Mouse (Mus musculus) G1E-ER4 (cell line): ENCODE results near the gene Col4a2. TPM values are rescaled to one million over a fixed set of nuclear protein-coding genes. Genes with fewer than 3 reads are reported as not detected.

ENCODE experiments used
- GATA1 ChIP-seq: IDR thresholded peaks from one replicate; pipeline ENCODE4 v1.8.0; 2012; ENCODE audit warnings: low read length, inconsistent platforms
- polyA plus RNA-seq: library from polyadenylated mRNA; stranded (reverse); fragments of >175 nt; gene quantifications from 2 replicates; pipeline ENCODE4 v1.2.3, GENCODE M21; 2012

The Col4a2 gene
- polyA plus RNA-seq, 1 experiment = not detected

DNA sequence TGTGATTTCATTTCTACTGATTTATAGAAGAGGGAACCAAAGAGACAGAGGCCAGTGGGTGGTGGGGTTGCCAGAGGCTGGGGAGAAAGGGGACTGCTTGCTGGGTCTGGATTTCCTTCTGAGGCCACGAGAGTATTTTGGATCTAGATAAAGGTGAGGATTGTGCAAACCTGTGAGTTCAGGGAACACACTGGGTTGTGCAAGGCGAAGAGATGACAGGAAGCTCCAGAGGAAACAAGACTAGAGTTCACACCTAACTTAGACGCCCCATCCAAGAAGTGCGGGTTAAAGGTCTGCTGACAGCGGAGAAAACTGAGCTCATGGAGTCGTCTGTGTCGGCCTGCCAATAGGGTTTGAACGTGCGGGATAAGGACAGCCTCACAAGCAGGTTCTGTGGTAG, 84.5 kb downstream of the Col4a2 start:
- TF ChIP-seq GATA1 = no peak

DNA sequence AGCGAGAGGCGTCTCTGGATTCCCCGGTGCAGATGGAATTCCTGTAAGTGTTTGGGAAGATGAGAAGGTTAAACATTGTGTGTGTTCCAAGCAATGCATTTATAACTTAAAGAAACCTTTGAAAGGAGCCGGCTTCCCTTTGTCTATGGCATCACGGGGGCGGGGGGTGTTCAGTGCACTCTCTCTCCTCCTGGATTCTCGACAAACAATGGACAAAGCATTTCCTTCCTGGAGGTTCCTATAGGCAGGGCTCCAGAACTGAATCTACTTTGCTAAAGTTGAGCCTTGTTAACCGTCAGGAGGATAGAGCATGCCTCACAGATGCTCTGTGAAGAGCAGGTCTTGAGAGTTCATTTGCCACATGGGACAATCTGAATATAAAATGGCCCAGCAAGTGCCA, 87.1 kb downstream of the Col4a2 start:
- no peak for TF ChIP-seq GATA1

DNA sequence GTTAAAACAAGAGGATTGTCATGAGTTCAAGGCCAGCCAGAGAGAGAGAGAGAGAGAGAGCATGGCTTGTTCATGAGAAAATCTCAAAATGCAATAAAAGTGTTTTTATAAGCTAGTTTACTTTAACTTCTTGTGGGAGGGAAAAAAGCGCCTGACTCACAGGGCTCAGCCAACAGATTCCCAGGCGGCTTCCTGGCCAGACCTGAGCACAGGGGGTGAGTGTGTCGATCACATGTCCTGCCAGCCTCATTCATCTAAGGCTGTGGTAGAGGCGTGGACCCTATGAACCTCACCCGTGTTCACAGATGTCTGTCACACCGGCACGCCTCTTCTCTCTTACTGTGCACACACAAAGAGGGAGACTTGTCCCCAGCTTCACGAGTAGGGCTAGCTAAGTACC, 87.6 kb downstream of the Col4a2 start:
- no peak for TF ChIP-seq GATA1

DNA sequence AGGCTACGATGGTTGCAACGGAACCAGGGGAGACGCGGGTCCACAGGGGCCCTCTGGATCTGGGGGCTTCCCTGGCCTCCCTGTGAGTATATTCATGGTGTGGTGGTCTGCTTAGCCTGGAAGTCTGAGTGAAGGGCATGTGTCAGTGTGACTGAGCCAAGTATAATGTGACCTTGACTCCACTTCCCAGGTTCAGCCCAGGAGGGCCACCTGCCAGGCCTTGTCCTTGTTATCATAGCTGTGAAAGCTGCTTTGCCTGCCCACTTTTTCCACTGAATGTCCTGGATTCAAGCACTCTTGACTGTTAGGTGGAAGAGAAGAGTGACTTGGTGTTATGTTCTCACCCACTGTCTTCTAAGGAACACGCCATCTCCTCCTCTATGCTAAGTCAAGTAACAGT, 88.6 kb downstream of the Col4a2 start:
- no peak for TF ChIP-seq GATA1

DNA sequence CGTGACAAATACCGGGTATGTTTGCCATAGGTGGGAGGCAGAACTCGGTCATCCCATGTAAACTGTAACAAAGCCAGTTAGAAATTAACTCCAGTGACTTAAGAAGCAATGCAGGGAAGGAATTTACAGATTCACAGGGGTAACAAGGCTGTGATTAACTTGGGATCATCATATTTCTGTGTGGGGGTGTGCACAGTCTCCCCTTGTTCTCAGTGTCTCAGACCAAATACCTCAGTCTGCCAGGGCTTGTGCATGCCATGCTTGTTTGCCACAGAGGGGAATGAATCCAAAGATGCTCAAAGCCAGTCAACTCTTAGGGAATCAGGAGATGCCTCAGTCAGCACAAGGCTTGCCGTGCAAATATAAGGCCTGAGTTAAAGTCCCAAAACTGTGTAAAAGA, 89.6 kb downstream of the Col4a2 start:
- no peak for TF ChIP-seq GATA1

DNA sequence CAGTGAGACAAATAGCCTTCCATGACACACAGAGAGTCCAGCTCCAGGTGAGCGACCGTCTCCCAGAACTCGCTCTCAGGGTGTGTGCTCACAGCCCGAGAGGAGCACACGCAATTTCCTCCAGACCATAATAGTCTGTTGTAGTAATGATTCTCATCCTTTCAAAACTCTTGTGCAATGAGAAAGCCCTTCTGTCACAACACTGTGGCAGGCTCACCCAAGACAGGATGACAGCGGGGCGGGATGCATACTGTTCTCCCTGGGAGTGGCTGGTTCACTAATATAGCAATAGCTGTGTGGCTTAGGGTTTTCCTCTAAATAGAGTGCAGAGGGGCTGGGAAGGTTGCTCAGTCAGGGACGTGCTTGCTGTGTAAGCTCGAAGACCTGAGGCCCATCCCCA, 91.2 kb downstream of the Col4a2 start:
- no peak for TF ChIP-seq GATA1

DNA sequence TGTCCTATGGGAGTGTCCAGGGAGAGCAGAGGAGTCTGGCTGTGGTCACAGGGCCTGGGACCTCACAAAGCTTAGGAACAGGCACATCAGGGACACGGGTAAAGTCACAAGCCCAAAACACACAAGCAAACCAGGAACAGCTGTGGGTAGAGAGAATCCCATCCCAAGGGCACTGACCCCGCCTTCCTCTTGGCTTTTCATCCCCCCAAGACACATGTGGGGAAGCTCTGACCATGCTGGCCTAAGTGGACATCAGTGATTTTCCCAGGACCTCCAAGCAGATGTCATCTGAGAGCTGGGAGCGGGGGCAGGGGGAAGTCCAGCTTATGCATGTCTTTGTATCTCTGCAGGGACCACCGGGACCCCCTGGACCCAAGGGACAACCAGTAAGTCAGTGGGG, 92.0 kb downstream of the Col4a2 start:
- no peak for TF ChIP-seq GATA1

DNA sequence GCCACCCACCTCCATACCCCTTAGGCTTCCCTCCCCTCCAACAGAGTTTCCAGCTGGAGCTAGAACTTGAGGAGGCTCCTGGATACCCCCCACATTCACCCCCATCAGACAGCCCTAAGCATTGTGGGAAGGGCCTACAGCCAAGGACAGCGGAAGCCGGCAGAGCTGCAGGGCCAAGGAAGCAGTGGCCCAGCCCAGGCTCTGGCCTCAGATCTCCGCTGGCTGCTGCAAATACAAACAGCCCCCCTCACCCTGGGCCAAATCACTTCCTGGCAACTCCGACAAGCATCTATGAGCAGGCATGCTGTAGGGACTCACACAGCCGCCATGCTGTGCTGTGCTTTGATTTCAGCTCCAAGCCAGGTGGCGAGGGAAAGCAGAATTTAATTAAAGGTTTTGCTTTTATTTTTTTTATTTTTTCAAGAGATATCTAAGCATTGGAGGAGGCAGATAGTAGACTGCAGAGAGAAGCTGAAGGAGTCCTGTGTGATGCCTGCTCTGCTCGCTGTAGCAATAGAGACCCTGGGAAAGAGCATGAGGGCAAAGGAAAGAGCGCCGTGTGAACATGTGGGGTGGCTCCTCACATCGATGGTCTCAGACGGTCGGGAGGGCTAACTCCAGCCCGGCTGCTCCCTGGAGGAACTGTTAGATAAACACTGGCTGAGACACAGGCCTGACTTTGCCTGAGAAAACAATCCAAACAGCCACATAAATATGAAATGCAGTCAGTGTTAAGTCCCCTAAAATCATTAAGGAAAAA, 93.3 kb downstream of the Col4a2 start:
- TF ChIP-seq GATA1 = no peak

DNA sequence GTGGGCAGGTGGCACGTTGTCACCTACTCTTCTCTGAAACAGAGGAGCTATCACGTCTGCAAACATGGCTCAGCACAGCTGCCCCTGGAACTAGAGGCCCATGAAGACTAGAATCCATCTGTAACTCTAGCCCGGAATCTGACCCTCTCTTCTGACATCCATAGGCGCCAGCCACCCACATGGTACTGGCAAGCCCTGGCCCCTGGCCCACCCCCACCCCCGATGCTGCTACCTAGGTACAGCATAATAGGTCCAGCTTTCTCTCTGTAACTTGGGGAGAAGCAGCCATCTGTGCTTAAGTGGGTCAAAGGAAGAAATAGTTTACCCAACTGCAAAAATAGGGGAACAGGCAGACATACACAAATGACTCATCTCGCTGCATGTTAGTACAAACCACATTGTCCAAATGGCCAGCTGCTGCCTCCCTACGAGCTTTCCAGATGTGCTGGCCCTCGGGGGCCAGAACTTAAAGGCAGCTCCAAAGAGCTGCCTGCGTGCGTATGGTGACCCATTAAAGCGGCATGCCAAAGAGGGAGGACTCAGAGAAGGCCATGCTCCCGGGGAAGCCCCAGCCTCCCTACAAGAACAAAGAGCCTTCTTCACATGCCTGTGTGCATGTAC, 99.0 kb downstream of the Col4a2 start:
- no peak for TF ChIP-seq GATA1

DNA sequence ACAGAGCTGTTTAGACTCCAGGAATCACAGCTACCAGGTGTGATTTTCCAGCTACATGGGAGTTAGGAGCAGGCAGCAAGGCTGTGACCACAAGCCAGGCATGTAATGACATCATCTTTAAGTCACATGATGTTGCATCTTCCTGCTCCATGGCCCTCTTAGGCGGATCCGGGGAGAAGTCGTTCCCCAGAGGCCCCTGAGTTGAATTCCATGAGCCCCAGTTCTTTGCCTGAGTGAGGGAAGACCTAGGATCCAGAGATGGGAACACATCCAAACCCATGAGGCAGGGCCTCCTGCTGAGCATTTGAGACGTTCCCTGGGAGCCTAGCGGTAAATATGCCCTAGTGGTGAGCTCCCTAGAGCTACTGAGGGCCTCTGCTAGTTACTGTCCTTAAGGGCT, 99.8 kb downstream of the Col4a2 start:
- no peak for TF ChIP-seq GATA1

DNA sequence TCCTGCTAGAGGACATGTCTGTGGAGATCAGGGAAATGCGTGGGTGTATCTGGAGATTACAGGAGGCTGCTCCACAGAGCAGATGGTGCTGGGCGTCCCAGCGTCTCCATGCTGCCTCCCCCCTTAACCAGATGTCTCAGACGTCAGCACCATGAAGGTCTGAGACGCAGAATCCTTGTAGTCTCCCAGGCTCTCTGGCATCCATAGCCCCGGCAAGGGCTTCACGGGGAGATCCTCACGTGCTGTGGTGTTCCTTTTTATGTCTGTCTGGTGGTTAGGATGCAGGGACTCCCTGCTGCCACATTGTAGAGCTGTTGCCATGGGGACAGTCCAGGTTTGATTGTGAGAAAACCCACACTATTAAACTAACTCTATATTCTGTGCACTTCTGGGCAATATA, 101.7 kb downstream of the Col4a2 start:
- no peak for TF ChIP-seq GATA1

DNA sequence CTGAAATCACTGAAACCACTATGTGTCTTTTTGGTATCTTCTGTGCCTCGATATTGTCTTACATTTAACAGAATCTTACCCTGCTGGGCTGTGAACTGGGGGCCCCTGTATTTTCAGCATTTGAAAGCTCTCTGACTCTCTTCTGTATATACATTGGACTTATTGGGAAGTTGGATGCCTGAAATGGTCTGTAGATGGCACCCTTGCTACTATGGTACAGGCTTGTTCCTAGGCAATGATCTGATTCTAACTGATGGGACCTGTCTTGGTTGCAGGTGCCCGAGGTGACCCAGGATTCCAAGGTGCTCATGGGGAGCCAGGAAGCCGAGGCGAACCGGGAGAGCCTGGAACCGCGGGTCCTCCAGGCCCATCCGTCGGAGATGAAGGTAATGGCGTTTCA, 102.5 kb downstream of the Col4a2 start:
- TF ChIP-seq GATA1 = no peak

DNA sequence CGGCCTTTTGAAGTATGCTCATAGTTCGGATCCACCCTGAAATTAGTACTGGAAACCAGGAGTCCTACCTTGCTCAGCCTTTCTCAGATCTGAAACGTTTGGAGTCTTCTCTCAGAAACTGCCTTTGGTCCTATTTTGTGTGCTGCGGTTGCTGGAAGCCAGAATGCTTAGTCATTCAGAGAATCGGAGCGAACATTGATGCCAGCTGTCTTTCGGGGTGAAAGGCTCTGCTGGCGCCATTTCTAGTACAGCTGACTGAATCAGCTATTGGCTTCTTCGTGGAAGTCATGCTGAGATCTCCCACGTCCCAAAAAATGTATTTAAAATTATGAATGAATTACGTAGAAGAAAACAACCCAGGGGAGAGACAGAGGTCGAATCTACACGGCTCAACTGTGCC, 105.2 kb downstream of the Col4a2 start:
- TF ChIP-seq GATA1 = no peak

DNA sequence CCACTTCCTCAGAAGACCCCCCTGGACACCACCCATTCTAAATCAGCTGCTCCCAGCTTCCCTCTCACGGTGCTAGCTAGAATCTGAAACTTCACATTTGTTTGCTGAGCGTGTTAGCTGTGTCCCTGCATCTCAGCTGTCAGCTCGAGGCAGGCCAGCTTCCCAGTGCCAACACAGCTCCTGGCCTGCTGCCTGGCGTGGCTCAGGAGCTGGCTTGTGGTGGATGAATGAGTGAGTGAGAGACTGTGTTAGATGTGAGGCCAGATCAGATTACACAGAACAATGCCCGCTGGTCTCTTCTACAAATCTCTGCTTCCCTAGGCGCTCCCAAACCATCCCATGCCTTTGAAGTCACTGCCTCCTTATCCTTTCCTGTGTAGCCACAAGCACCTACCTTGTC, 106.6 kb downstream of the Col4a2 start:
- TF ChIP-seq GATA1 = no peak

DNA sequence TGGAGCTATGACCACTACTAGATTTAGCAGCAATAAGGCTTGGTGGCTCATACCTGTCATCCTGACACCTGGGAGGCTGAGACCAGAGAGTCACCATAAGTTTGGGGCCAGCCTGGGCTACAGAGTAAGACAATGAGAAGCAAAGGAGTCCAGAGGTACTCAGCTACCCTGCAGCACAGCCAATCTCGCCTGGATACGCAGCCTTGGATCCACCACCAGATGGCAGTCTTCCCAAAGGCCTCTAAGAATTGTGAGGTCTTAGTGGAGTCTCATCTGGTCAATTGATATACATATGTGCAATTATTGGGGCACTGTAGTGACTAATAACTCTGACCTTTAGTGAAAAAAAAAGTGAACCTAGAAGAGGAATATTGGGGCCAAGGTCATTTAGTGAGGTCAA, 107.0 kb downstream of the Col4a2 start:
- no peak for TF ChIP-seq GATA1

DNA sequence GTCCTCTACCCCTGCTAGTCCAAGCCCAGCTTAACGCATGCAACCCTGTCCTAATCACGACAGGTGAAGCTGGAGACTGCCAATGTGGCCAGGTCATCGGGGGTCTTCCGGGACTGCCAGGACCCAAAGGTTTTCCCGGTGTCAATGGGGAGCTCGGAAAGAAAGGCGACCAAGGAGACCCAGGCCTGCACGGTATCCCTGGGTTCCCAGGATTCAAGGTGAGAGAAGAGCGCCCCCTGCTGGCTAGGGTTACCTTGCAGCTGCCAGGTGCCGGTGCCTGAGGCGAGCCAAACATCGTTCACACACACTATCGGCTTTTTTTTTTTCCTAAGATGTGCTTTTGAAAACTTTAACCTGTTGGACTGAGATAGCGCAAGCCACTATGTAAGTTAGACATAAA, 108.5 kb downstream of the Col4a2 start:
- TF ChIP-seq GATA1 = no peak

DNA sequence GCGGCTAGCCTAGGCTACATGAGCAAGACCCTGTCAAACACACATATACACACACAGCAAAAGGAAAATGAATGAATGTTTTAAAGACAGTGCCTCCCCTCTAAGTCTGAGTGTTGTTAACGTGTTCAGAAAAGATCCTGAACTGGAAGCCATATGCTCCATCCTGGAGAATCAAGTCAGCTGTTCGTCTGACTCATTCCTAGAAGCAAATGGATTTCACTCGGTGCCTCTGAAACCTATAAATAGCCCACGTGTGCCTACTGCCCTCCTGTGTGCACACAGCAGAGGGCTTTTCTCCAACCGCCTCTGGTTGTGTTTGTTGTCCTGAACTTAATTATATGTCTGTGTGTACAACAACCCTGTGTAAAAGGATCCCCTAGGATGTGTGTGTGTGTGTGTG, 109.4 kb downstream of the Col4a2 start:
- no peak for TF ChIP-seq GATA1
